Mouse (Mus musculus) 3T3-L1 (cell line): ENCODE data around the gene Incenp.

ENCODE experiments used
- DNase-seq: peaks from one replicate; pipeline ENCODE4 v3.0.0-alpha.2; 2015; ENCODE audit warnings: low read depth, low spot score

The Incenp gene

DNA sequence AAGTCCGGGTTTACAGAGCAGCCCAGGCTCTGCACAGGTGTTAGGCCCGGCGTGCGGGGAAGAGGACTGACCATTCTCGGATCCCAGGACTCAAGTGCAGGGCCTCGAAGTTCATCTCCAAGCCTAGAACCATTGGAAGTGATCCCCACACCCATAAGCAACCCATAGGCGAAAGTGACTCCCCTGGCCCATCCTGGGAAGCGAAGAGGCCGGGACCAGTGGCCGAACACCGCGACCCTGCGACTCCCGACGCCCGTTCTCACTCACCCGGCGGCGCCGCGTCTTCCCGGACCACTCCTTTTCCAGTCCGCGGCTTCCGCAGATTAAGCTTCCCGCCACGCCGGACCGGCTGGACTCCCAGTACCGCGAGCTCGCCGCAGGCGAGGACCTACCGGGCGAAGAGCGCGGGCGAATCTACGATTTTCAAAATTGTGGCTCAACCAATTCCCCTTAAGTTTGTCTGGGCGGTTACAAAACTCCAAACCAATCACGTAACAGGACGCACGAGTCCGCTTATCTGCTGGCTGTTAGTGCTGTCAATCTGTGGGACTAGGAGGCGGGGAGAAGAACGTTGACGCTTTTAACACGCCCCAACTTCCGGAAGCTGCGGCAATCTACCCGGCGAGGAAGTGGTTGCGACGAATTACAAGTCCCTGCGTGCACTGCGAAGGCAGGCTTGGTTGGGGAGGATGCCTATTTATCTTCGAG is at the start of gene Incenp:
Gene Incenp, minus strand, starts transcription at position 480 of the 708 bp plus-strand sequence.
- peak; percentile 100 for DNase-seq

- peak; percentile 98 for DNase-seq
These were observed 47.6 kb upstream of the Incenp start for GRCm38 (mm10) chr19:9946986-9947385.

- DNase-seq = peak; percentile 83
These were observed 46.6 kb upstream of the Incenp start for GRCm38 (mm10) chr19:9945800-9946564.

DNA sequence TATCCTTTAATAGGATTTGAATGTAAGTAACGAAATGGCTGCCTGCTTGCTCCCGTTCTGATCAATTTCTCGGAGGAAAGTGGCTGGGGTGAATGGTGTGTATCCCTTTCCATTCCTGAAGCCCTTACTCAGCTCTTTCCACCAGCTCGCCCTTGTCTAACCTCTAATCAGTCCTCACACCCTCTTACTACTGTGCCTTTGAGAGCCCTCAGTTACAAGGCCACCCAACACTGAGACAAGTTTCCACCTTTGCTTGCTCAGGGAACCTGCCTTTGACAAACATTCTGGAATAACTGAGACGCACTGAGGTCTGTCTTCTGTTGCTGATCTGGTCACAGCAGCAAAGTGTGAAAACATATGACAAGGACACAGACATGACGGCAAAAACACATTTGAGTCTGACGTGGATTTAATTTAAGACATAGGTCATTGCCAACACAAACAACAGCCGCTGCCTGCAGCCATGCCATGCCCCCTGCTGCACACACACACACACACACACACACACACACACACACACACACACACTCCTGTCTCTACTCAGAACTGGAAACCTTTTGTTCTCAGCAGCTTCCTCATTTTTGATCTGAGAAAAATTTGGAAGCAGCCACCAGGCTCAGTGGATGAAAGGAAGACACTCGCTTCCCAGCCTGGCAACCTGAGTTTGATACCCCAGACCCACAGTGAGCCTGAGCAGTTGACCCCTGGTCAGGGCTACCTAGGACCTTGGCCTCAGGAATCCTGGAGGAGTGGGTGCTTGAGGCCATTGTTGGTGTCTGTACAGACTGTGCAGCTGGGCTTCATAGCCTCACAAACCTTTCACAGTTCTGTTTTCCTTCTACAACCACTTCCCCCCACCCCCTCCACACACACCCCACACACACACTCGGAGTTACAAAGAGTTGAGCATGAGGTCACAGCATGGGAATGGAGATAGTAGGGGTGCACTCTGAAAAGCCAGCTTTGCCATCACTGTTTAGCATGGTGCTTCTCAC is 43.5 kb upstream of the Incenp start:
- no peak for DNase-seq

DNA sequence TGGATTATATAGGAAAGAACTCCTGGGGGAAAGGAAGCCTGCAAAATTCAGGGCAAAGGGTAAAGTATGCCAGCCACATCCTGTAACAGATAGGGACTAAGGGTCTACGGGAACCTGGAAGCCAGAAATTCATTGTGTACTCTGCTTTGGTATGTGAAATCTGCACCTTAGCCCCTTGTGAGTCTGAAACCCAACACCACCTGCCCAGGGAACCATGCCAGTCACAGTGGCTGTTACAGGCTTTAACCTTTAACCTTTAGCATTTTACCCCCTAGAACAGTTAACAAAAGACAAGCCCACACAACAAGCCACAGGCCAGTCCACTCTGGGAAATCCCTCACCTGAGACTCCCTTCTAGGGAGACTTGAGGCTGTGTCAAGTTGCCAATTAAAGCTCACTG is 42.5 kb upstream of the Incenp start:
- no peak for DNase-seq

GRCm38 (mm10) chr19:9940903-9941302 is 41.6 kb upstream of the Incenp start:
- no peak for DNase-seq

DNA sequence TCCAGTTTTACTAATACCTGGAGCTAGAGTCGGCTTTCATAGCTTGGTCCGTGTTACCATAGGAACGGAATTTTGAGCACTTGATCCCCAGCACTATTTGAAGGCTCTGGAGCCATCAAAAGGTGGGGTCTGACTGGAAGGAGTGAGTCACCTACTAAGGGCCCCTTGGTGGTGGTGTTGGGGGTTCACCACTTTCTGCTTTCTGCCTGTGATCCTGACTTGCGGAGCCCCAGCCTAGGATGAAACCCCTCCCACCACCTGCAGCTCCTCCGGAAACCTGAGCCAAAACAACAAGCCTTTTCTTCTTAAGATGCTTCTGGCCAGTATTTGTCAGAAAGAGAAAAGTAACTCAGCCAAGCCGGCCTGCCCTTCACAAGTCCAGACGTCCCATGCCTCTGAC is 40.5 kb upstream of the Incenp start:
- no peak for DNase-seq

DNA sequence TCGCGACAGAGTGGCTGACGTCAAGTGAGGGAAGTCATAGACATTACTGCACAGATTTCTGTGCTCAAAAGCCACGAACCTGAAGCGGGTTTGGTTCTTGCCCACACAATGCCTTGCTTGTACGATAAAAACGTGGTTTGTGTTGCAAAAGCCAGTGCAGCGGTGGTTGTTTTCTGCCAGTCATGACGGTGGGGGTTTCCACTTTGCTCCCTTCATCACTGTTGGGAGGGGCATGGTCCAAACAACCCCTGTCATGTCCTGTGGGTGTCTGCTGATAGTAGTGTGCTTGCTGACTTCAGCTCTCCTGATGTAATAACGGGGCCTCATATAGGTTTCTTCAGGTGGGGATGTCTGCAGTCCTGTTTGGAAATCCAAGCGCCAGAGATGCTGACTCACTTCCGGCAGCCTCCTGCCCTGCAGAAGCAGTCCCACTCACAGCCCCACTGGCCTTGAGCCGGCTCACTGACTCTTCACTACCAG is 39.5 kb upstream of the Incenp start:
- peak; percentile 58 for DNase-seq

DNA sequence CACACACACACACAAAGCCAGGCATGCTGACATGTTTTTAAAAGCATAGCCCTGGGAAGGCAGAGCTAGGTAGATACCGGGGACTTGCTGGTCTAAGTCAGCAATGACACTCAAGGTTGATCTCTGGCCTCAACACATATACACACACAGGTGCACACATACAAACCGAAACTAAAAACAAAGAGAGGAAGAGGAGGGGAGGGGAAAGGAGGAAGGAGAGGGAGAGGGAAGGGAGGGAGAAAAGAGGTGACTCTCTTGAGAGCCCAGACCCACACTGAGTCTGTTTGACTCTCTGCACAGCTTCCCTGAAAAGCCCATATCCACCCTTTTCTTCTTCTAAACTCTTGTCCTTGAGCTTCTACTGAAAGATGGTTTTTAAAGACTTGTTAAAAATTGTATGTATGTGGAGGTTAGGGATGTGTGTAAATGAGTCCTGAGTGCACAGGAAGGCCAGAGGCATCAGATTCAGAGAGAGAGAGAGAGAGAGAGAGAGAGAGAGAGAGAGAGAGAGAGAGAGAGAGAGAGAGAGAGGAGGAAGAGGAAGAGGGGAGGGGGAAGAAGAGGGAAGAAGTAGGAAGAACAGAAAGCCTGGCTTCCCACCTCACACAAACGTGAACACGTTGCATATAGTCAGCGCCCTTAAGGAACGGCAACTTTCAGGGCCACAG is 38.9 kb upstream of the Incenp start:
- no peak for DNase-seq

- no peak for DNase-seq
These were observed 38.1 kb upstream of the Incenp start for GRCm38 (mm10) chr19:9937428-9937827.

DNA sequence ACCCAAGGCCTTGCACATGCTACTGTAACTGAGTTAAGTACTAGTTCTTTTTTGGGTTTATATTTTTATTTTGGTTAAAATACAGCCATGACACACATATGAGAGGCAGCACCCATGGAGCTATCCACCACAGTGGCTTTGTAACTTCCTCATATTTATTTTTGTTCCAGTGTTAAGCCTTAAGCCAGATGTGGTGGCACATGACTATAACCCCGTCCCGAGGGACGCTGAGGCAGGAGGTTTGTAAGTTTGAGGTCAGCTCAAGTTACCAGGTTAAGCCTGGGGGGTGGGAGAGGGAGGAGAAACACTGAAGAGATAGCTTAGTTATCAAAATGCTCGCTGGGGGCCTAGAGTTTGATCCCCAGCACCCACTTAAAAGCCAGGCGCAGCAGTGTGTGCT is 37.2 kb upstream of the Incenp start:
- peak; percentile 64 for DNase-seq

GRCm38 (mm10) chr19:9933908-9934307 is 34.6 kb upstream of the Incenp start:
- DNase-seq = no peak

GRCm38 (mm10) chr19:9931167-9931607 is 31.8 kb upstream of the Incenp start:
- DNase-seq = peak; percentile 61

GRCm38 (mm10) chr19:9928089-9928488 is 28.7 kb upstream of the Incenp start:
- no peak for DNase-seq

DNA sequence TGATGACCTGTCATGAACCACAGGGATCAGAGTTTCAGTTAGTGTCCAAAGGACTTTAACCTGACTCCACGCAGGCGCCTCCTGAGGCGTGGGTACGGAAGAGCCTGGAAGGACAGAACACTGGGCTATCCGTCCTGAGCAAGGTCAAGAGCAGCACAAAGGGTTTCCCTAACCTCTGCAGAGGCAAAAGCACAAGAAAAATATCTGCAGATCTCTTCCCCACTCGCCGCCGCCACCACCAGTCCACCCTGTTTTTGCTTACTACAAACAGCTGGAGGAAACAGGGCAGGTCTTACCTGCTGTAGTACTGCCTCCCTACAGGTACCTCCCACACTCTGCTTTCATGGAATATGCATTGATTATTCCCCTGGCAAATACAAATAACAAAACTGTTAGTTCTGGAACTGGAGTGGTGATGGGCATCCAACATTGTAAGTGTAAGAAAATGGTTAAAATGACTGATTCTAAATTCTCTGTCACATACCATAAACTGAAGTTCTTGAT is 25.5 kb upstream of the Incenp start:
- DNase-seq = no peak

- DNase-seq = no peak
These were observed 24.9 kb upstream of the Incenp start for GRCm38 (mm10) chr19:9924034-9924768.

DNA sequence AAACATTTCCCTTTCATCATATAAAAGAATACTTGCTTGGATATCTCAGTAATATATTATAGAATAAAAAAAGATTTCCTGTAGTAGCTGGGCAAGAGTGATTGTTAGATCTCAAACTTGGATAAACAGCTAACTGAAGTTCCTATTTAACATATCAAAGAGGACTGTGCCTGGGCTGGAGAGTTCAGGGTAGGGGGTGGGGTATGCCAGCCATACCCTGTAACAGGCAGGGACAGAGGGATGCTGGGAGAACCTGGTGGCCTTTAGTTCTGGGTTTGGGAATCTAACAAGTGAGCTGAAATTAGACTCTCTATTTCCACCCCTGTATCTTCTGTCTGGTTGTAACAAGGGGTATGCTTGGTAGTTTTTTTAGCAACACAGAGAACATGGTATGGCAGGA is 23.7 kb upstream of the Incenp start:
- DNase-seq = no peak

- peak; percentile 59 for DNase-seq
These were observed 22.9 kb upstream of the Incenp start for GRCm38 (mm10) chr19:9922228-9922627.

DNA sequence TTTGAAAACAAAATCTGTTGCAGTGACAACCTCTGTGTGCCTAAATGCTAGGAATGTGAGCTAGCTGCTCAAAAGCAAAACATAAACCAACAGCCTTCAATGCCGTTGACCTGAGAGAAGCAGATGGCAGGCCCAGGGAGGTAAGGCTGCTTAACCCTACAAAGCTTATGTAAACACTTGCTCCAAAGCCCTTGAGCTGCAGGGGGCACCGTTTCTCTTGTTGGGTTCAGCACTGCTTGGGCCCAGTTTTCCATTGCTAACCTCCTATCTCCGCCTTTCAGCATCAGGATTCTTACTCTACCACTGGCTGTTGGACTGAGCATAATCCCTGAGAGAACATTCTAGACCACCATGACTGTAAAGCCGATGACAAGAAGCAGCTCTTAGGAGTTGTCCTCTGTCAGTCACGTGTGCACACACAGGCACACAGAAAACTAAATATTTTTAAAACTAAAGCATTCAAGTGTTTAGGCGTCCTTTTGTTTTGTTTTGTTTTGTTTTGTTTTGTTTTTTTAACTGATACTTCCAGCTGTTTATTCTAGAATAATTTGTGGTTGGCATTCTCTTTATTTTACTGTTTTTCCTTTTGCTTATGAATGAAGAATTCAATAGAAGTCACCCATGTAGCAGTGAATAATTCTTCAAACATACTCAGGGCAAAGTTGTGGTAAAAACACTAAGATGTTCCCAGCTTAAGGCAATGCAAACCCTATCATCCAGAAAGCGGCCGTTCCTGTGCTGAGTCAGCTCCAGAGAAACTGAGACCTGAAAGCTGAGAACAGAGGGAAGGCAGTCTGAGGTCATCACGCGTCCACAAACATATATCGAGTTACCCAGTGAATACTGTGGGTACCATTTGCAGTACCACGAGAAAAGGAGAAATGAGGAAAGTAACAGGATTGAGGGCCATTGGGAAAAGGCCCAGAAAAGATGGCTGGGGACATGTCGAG is 21.8 kb upstream of the Incenp start:
- peak; percentile 90 for DNase-seq
